Mouse (Mus musculus) ZHBTc4 (cell line): ENCODE data around the gene Gm379.

Experiments
- DNase-seq: peaks from one replicate; pipeline ENCODE4 v3.0.0-alpha.2; 2011; ENCODE audit warnings: low read depth, low spot score

Gene Gm379

GRCm38 (mm10) chrX:108664885-108665284 is at the start of gene Gm379:
TSS of gene Gm379 (minus strand) at chrX:108664891.
- no peak for DNase-seq

GRCm38 (mm10) chrX:108704312-108704711 is 39.6 kb upstream of the Gm379 start:
- no peak for DNase-seq

- DNase-seq, result no peak
These were observed 4.2 kb upstream of the Gm379 start for GRCm38 (mm10) chrX:108668868-108669267.

- DNase-seq, result no peak
These were observed 42.7 kb downstream of the Gm379 start for GRCm38 (mm10) chrX:108621991-108622390.

GRCm38 (mm10) chrX:108620886-108621285 is 43.8 kb downstream of the Gm379 start:
- DNase-seq, result no peak
